Mouse (Mus musculus): Measurements from ENCODE around the gene Utp14a. TPM values are rescaled to one million over a fixed set of nuclear protein-coding genes. Genes with fewer than 3 reads are reported as not detected.
A peak's percentile ranks its signal among the peaks of the same experiment; 100 is the strongest.

Gene Utp14a
- total and polyA plus RNA-seq, 3 experiments: 53.6 to 64.3 TPM; not detected in 1

- peak; percentile 69 for DNase-seq (ENCODE audit: low read depth, low spot score)
Observed at GRCm38 (mm10) chrX:48255830-48256428, 733 bp upstream of the Utp14a start.

GRCm38 (mm10) chrX:48257011-48257410 lies 349 bp downstream of the Utp14a start:
- TF ChIP-seq ZMIZ1 (IDR thresholded peaks at IDR 0.05; ENCODE audit: low read depth, low read length) (0 out of 2 replicates have a peak, but pooled peaks have one; percentile 1), MYC (IDR thresholded peaks at IDR 0.05; ENCODE audit: low read depth, low read length) (peak; percentile 61), MXI1 (IDR thresholded peaks at IDR 0.05; ENCODE audit: low read depth, low read length) (peak; percentile 83), SIN3A (IDR thresholded peaks at IDR 0.05; ENCODE audit: low read length) (peak; percentile 72), GATA1 (IDR thresholded peaks at IDR 0.05; ENCODE audit: low read depth, low read length) (no peak), USF1 (IDR thresholded peaks at IDR 0.05; ENCODE audit: low read depth, low read length) (peak; percentile 70; the same call in 1 of the 2 replicates), CHD2 (IDR thresholded peaks at IDR 0.05; ENCODE audit: low read length) (no peak), BHLHE40 (IDR thresholded peaks at IDR 0.05; ENCODE audit: borderline replicate concordance, low read depth, low read length) (peak; percentile 64), USF2 (IDR thresholded peaks at IDR 0.05; ENCODE audit: borderline replicate concordance in 1 of 2, insufficient read depth in 1 of 2, low read depth in 1 of 2, low read length in 2 of 2) (no peak)
- Histone ChIP-seq H3K27me3 (ENCODE audit: control insufficient read depth in 1 of 2, insufficient read depth in 2 of 2, low read length in 2 of 2) (no peaks in the 10 kb centered on the region), H3K9ac (ENCODE audit: control insufficient read depth, low read depth, low read length, poor library complexity, severe bottlenecking) (peak overlapping the region; percentile 77), H3K9me3 (replicated peaks; ENCODE audit: insufficient read depth, low read length) (no peaks in the 10 kb centered on the region), H3K36me3 (ENCODE audit: control insufficient read depth in 1 of 2, insufficient read depth in 2 of 2, low read length in 2 of 2) (peaks cover 8 to 11% of the 10 kb centered on the region in 2 experiments), H3K79me2 (ENCODE audit: control insufficient read depth, insufficient read depth, low read length, poor library complexity) (peaks cover 17% of the 10 kb centered on the region), H3K4me3 (ENCODE audit: control insufficient read depth in 1 of 2, insufficient read depth in 1 of 2, low read depth in 2 of 2, low read length in 2 of 2) (peak overlapping the region; percentile 85 to 95), H3K27ac (ENCODE audit: control insufficient read depth, low read depth, low read length) (peak overlapping the region; percentile 84), H3K4me1 (ENCODE audit: control insufficient read depth in 1 of 2, insufficient read depth in 2 of 2, low read length in 2 of 2) (no peaks in the 10 kb centered on the region)
- DNase-seq (ENCODE audit: low read depth, low spot score): no peak

More at GRCm38 (mm10) chrX:48255830-48256428, 733 bp upstream of the Utp14a start:
- Histone ChIP-seq H3K36me3 (ENCODE audit: control insufficient read depth in 1 of 2, insufficient read depth in 2 of 2, low read length in 2 of 2) (peaks cover 7 to 8% of the 10 kb centered on the region in 2 experiments), H3K79me2 (ENCODE audit: control insufficient read depth, insufficient read depth, low read length, poor library complexity) (peaks cover 17% of the 10 kb centered on the region), H3K9ac (ENCODE audit: control insufficient read depth, low read depth, low read length, poor library complexity, severe bottlenecking) (peak overlapping the region; percentile 80), H3K4me1 (ENCODE audit: control insufficient read depth in 1 of 2, insufficient read depth in 2 of 2, low read length in 2 of 2) (no peaks in the 10 kb centered on the region), H3K27ac (ENCODE audit: control insufficient read depth, low read depth, low read length) (peak overlapping the region; percentile 94), H3K4me3 (ENCODE audit: control insufficient read depth in 1 of 2, insufficient read depth in 1 of 2, low read depth in 2 of 2, low read length in 2 of 2) (peak overlapping the region; percentile 85 to 88), H3K27me3 (ENCODE audit: control insufficient read depth in 1 of 2, insufficient read depth in 2 of 2, low read length in 2 of 2) (no peaks in the 10 kb centered on the region), H3K9me3 (replicated peaks; ENCODE audit: insufficient read depth, low read length) (no peaks in the 10 kb centered on the region)
- TF ChIP-seq ZNF384 (IDR thresholded peaks at IDR 0.05; ENCODE audit: low read depth, low read length) (peak; percentile 87), NRF1 (IDR thresholded peaks at IDR 0.05; ENCODE audit: insufficient read depth, low read depth, low read length, poor library complexity, severe bottlenecking) (peak; percentile 61; the same call in 1 of the 2 replicates), MAX (IDR thresholded peaks at IDR 0.05; ENCODE audit: low read length) (peak; percentile 37), ZKSCAN1 (IDR thresholded peaks at IDR 0.05; ENCODE audit: low read depth, low read length) (peak; percentile 74), MAZ (IDR thresholded peaks at IDR 0.05; ENCODE audit: low read depth, low read length) (no peak), SMC3 (IDR thresholded peaks at IDR 0.05; ENCODE audit: low read depth, low read length) (0 out of 2 replicates have a peak, but pooled peaks have one; percentile 2), USF2 (IDR thresholded peaks at IDR 0.05; ENCODE audit: borderline replicate concordance in 1 of 2, insufficient read depth in 1 of 2, low read depth in 1 of 2, low read length in 2 of 2) (no peak), CHD1 (IDR thresholded peaks at IDR 0.05; ENCODE audit: low read depth, low read length) (0 out of 2 replicates have a peak, but pooled peaks have one; percentile 28)

All from MEL (cell line).